Mouse (Mus musculus): ENCODE results near the gene Serpine2. TPM values are rescaled to one million over a fixed set of nuclear protein-coding genes. Genes with fewer than 3 reads are reported as not detected.

Serpine2 gene
- polyA plus RNA-seq, 1 experiment from 2014 or later, result 41.6 TPM

DNA sequence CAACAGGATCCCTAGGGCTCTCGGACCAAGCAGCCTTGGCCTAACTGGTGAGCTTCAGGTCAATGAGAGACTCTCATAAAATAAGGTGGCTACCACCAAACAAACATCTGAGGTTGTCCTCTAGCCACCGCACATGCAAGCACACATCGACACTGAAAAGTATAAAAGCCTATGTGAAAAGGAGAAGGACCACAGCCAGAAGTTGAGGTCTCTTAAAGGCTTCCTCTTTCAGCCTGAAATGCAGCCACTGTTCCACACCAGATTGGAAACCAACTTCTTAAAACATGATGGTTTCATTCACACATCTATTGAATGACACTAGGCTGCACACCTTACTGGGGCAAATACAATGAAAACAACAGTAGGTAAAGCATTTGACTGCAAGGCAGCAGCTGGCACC lies 7.5 kb downstream of the Serpine2 start:
- ATAC-seq, result no peak
- H3K27me3 ChIP-seq (replicated peaks; ENCODE audit: control insufficient read depth, insufficient read depth, low read length), result peaks cover 8% of the 10 kb centered on the region
- 87% methylated on average over 3 of the region's 3 CpGs for WGBS

DNA sequence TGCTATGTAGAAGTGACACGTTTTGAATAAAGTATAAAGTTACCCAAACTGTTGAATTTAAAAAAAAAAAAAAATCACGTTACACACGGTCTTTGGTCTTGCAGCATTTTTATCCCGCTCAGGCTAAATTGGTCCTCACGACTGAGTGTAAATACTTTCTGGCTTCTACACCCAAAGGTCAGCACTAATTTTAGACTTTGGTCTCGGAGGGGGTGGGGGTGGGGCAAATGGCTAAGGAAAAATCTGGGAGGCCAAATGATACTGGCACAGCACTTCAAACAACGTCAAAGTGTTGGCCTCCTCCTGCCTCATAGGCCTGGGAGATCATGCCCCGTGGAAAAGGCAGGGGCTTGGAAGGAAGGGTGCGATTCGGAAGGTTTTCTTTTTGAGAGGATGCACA lies 10.6 kb downstream of the Serpine2 start:
- no peaks in the 10 kb centered on the region for H3K4me1 ChIP-seq (replicated peaks; ENCODE audit: control insufficient read depth, insufficient read depth, low read length)
- WGBS, result 64% methylated on average over 10 of the region's 10 CpGs
- H3K9ac ChIP-seq (ENCODE audit: low read depth, low read length), result no peak overlapping the region
- no peaks in the 10 kb centered on the region for H3K36me3 ChIP-seq (ENCODE audit: control insufficient read depth, insufficient read depth)
- H3K4me2 ChIP-seq (replicated peaks; ENCODE audit: low read depth), result no peak overlapping the region
- H3K4me3 ChIP-seq (ENCODE audit: low read depth, low read length), result no peak overlapping the region
- no peak overlapping the region for H3K27ac ChIP-seq (ENCODE audit: low read depth, low read length)
- no peak for ATAC-seq
- no peak for TF ChIP-seq CTCF (IDR thresholded peaks at IDR 0.05; ENCODE audit: low read depth)
- no peaks in the 10 kb centered on the region for H3K9me3 ChIP-seq (ENCODE audit: control insufficient read depth)
- H3K27me3 ChIP-seq (replicated peaks; ENCODE audit: control insufficient read depth, insufficient read depth, low read length), result no peaks in the 10 kb centered on the region; the same call in 1 of the 2 replicates

More for the DNA sequence above, 7.5 kb downstream of the Serpine2 start:
- no peak overlapping the region for H3K4me3 ChIP-seq (ENCODE audit: low read depth, low read length)
- no peak overlapping the region for H3K4me2 ChIP-seq (replicated peaks; ENCODE audit: low read depth)
- H3K9ac ChIP-seq (ENCODE audit: low read depth, low read length), result no peak overlapping the region
- TF ChIP-seq CTCF (IDR thresholded peaks at IDR 0.05; ENCODE audit: low read depth), result no peak
- H3K27ac ChIP-seq (ENCODE audit: low read depth, low read length), result no peak overlapping the region
- no peaks in the 10 kb centered on the region for H3K9me3 ChIP-seq (ENCODE audit: control insufficient read depth)
- H3K36me3 ChIP-seq (ENCODE audit: control insufficient read depth, insufficient read depth), result no peaks in the 10 kb centered on the region
- H3K4me1 ChIP-seq (replicated peaks; ENCODE audit: control insufficient read depth, insufficient read depth, low read length), result no peaks in the 10 kb centered on the region

DNA sequence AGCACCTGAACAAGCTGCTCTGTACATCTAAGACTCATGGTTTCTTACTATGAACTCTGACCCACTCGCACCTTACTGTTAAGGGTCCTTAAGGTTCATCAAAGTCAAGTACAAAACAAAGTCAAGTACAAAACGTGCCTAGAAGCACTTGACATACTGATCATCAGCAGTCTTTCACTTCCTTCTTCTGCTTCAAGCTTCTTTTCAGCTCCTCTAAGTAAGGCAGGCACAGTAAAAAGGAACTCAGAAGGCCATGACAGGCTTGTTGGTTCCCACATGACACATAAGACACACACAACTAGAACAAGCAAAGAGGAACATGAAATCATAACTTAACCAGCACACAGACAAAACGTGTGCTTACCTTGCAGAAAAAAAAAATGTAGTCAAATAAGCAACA lies 12.3 kb downstream of the Serpine2 start:
- Histone ChIP-seq H3K9ac (ENCODE audit: low read depth, low read length) (no peak overlapping the region), H3K36me3 (ENCODE audit: control insufficient read depth, insufficient read depth) (no peaks in the 10 kb centered on the region), H3K4me1 (replicated peaks; ENCODE audit: control insufficient read depth, insufficient read depth, low read length) (no peaks in the 10 kb centered on the region), H3K27ac (ENCODE audit: low read depth, low read length) (no peak overlapping the region), H3K27me3 (replicated peaks; ENCODE audit: control insufficient read depth, insufficient read depth, low read length) (no peaks in the 10 kb centered on the region; the same call in 1 of the 2 replicates), H3K4me2 (replicated peaks; ENCODE audit: low read depth) (no peak overlapping the region), H3K9me3 (ENCODE audit: control insufficient read depth) (no peaks in the 10 kb centered on the region), H3K4me3 (ENCODE audit: low read depth, low read length) (no peak overlapping the region)
- TF ChIP-seq CTCF (IDR thresholded peaks at IDR 0.05; ENCODE audit: low read depth), result no peak
- 79% methylated on average over 3 of the region's 3 CpGs for WGBS
- no peak for ATAC-seq

DNA sequence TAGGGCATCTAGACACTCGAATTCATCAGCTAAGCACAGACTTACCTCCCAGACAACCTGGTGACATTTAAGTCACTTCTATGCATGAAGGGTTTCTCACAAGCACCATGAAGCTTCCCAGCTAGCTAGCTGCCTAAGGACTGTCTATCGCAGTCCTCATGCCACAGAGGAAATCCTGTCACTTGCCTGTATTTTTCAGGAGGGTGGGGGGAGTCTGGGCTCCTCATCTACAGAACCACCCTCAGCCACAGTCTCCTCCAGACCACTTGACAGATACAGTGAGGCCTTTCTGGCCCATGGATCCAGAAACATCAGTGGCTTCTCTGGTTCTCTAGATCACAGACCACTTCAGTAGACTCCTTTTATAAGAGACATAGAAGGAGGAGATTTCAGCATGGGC lies 14.1 kb downstream of the Serpine2 start:
- ATAC-seq, result no peak

DNA sequence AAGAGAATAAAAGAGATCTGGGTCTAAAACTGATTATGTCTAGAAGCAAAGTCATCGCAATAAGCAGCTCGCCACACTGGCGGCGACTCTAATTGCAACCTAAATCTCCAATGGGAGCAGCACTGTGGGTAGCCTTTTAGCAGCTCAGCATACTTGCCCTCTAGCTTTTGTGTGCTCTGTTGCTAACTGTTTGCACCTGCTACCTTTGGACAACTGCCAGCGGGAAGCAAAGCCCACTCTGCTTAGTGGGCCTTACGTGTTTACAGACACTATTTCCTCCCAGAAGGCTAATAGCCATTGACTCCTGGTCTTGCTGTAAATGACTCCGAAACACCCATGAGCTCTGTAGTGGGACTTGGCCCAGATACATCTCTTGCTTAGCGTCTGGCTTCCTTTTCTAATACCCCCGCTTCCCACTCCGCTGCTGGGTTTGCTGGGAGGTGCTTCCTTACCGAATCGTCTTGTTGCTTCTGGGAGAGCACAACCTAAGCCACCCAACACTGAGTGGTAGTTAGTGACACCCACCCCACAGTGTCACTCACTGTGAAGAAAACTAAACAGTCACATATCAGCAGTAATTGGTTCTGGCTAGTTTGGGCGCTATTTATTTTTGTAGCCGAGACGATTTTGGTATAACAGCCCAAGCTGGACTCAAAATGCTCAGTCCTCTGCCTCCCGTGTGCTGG lies 28.1 kb downstream of the Serpine2 start:
- no peak overlapping the region for H3K27ac ChIP-seq (ENCODE audit: low read depth, low read length)
- H3K27me3 ChIP-seq (replicated peaks; ENCODE audit: control insufficient read depth, insufficient read depth, low read length), result no peaks in the 10 kb centered on the region
- no peak overlapping the region for H3K4me3 ChIP-seq (ENCODE audit: low read depth, low read length)
- H3K4me2 ChIP-seq (replicated peaks; ENCODE audit: low read depth), result no peak overlapping the region
- TF ChIP-seq CTCF (IDR thresholded peaks at IDR 0.05; ENCODE audit: low read depth), result no peak
- no peak for ATAC-seq
- no peaks in the 10 kb centered on the region for H3K9me3 ChIP-seq (ENCODE audit: control insufficient read depth)
- H3K4me1 ChIP-seq (replicated peaks; ENCODE audit: control insufficient read depth, insufficient read depth, low read length), result no peaks in the 10 kb centered on the region
- WGBS, result 76% methylated on average over 16 of the region's 16 CpGs
- no peak overlapping the region for H3K9ac ChIP-seq (ENCODE audit: low read depth, low read length)
- no peaks in the 10 kb centered on the region for H3K36me3 ChIP-seq (ENCODE audit: control insufficient read depth, insufficient read depth)

More for the DNA sequence above, 14.1 kb downstream of the Serpine2 start:
- H3K9me3 ChIP-seq (ENCODE audit: control insufficient read depth), result no peaks in the 10 kb centered on the region
- H3K27ac ChIP-seq (ENCODE audit: low read depth, low read length), result no peak overlapping the region
- H3K27me3 ChIP-seq (replicated peaks; ENCODE audit: control insufficient read depth, insufficient read depth, low read length), result no peaks in the 10 kb centered on the region; the same call in 1 of the 2 replicates
- H3K4me1 ChIP-seq (replicated peaks; ENCODE audit: control insufficient read depth, insufficient read depth, low read length), result no peaks in the 10 kb centered on the region
- TF ChIP-seq CTCF (IDR thresholded peaks at IDR 0.05; ENCODE audit: low read depth), result no peak
- 85% methylated on average over 2 of the region's 2 CpGs for WGBS
- no peak overlapping the region for H3K4me2 ChIP-seq (replicated peaks; ENCODE audit: low read depth)
- no peaks in the 10 kb centered on the region for H3K36me3 ChIP-seq (ENCODE audit: control insufficient read depth, insufficient read depth)
- H3K4me3 ChIP-seq (ENCODE audit: low read depth, low read length), result no peak overlapping the region
- H3K9ac ChIP-seq (ENCODE audit: low read depth, low read length), result no peak overlapping the region

DNA sequence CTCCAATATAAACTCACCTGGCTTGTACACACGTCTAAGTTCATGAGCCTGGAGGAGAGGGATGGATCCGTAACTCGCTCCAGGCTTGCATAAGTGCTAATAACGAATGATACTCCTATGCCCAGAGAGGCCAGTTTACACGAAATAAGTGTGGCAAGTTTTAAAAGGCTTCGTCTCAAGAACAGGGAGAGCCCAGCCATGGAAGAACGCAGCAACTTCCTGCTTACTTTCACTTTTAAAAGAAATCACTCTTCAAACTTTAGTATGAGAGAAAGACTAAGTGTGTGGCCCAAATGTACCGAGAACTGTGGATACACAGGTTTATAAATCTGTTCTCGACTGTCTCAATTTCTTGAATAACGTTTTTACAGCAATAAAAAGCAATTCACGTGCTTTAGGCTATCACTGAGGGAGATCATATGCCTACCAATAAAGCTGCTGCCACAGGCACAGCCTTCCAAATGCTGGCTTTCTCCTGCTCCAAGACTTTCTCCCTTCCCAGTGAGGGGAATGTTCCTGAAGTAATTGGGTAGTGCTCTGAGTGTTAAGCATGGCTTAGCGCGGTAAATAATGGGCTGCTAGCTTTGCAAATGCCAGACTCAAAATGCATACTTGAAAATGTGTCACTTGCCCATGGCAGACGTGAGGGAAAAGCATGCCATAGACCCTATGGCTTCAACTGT lies 36.9 kb downstream of the Serpine2 start:
- H3K27ac ChIP-seq (ENCODE audit: low read depth, low read length), result no peak overlapping the region
- peak overlapping the region; percentile 56 for H3K4me2 ChIP-seq (replicated peaks; ENCODE audit: low read depth)
- H3K9ac ChIP-seq (ENCODE audit: low read depth, low read length), result no peak overlapping the region
- ATAC-seq, result no peak
- no peaks in the 10 kb centered on the region for H3K9me3 ChIP-seq (ENCODE audit: control insufficient read depth)
- H3K36me3 ChIP-seq (ENCODE audit: control insufficient read depth, insufficient read depth), result no peaks in the 10 kb centered on the region
- no peak for TF ChIP-seq CTCF (IDR thresholded peaks at IDR 0.05; ENCODE audit: low read depth)
- H3K4me1 ChIP-seq (replicated peaks; ENCODE audit: control insufficient read depth, insufficient read depth, low read length), result no peaks in the 10 kb centered on the region
- H3K27me3 ChIP-seq (replicated peaks; ENCODE audit: control insufficient read depth, insufficient read depth, low read length), result no peaks in the 10 kb centered on the region
- 46% methylated on average over 14 of the region's 14 CpGs for WGBS
- H3K4me3 ChIP-seq (ENCODE audit: low read depth, low read length), result peak overlapping the region; percentile 25

Measured in intestine, postnatal 0 days (tissue).